Mouse (Mus musculus): ENCODE results near the gene Lurap1. TPM values are rescaled to one million over a fixed set of nuclear protein-coding genes. Genes with fewer than 3 reads are reported as not detected.
A peak's percentile ranks its signal among the peaks of the same experiment; 100 is the strongest.

Lurap1 gene
- 1.4 TPM for polyA plus RNA-seq (2012; fragmentation: generic; extraction: Trizol)
- long read RNA-seq, experiment 1, full-length matches to known transcripts, result 6 of 8 reads
- long read RNA-seq, experiment 1, partial matches to known transcripts, result 0 of 8 reads
- long read RNA-seq, experiment 1, other reads (novel, unspliced or antisense), result 2 of 8 reads
- long read RNA-seq, experiment 2, full-length matches to known transcripts, result 3 of 4 reads
- long read RNA-seq, experiment 2, partial matches to known transcripts, result 0 of 4 reads
- long read RNA-seq, experiment 2, other reads (novel, unspliced or antisense), result 1 of 4 reads

DNA sequence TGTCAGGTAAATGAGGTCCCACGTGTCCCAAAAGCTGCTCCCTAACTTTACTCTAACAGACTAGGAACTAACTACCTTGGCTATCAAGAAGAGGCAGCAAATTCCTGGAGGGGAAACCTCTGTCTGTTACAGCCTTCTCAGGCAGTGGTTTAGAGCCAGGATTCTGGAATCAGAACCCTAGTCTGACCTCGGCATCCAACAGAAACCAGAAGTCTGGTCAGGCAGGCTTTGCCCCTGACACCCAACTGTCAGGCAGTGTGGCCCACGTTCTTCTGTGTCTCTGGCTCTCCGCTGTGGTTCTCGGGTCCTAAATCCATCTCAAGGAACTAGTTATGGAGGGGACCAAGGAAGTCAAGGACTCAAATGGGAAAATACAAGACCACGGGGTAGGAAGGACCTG lies at the start of gene Lurap1:
TSS of gene Lurap1 (minus strand) at position 101 of the 400 bp plus-strand sequence.
- TF ChIP-seq USF1 (IDR thresholded peaks at IDR 0.05; ENCODE audit: low read depth) (no peak), CEBPB (IDR thresholded peaks at IDR 0.05; ENCODE audit: low read depth) (no peak), CTCF (IDR thresholded peaks at IDR 0.05; ENCODE audit: control insufficient read depth, insufficient read depth, insufficient read length) (no peak), MYOG (IDR thresholded peaks at IDR 0.05; ENCODE audit: control insufficient read depth, extremely low read depth, insufficient read length) (no peak), MAX (IDR thresholded peaks at IDR 0.05) (no peak), FOSL1 (IDR thresholded peaks at IDR 0.05; ENCODE audit: insufficient read depth, low read length, poor library complexity, severe bottlenecking) (no peak), MYOD1 (IDR thresholded peaks at IDR 0.05; ENCODE audit: control insufficient read depth, insufficient read length, low read depth) (no peak)
- peak within 1 kb of the TSS; percentile 99 for H3ac ChIP-seq (ENCODE audit: control insufficient read depth, insufficient read length, low read depth)
- H3K79me2 ChIP-seq (ENCODE audit: control insufficient read depth, insufficient read depth), result peaks cover 36% of the 10 kb centered on the region

DNA sequence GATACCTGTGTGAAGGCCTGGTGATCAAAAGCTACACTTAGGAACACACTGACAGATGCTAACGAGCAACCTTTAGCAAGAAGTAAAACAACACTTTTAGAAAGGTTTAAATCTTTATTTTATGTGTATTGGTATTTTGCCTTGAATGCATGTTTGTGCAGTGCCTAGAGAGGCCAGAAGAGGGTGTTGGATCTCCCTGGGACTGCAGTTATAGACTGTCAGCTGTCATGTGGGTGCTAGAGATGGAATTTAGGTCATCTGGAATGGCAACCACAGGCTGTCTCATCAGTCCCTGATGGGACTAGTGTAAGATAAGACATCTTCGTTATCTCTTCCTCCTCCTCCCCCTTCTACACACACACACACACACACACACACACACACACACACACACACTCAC lies 47.3 kb upstream of the Lurap1 start:
- H3K79me3 ChIP-seq (ENCODE audit: low read depth), result no peaks in the 10 kb centered on the region
- no peaks in the 10 kb centered on the region for H3K79me2 ChIP-seq (ENCODE audit: control insufficient read depth, insufficient read depth)
- no peak overlapping the region for H3K4me3 ChIP-seq (ENCODE audit: insufficient read depth, poor library complexity, severe bottlenecking)
- no peaks in the 10 kb centered on the region for H3K36me3 ChIP-seq (ENCODE audit: control insufficient read depth, insufficient read depth)
- TF ChIP-seq MYOG (IDR thresholded peaks at IDR 0.05; ENCODE audit: control insufficient read depth, extremely low read depth, insufficient read length) (no peak), MYOD1 (IDR thresholded peaks at IDR 0.05; ENCODE audit: control insufficient read depth, insufficient read length, low read depth) (peak; percentile 50)
- H3ac ChIP-seq (ENCODE audit: control insufficient read depth, insufficient read length, low read depth), result no peak overlapping the region
- H3K27me3 ChIP-seq (ENCODE audit: control insufficient read depth, insufficient read depth, insufficient read length), result no peaks in the 10 kb centered on the region

More for the DNA sequence above, at the start of gene Lurap1:
- H3K27me3 ChIP-seq (ENCODE audit: control insufficient read depth, insufficient read depth, insufficient read length), result no peaks in the 10 kb centered on the region
- peaks cover 43% of the 10 kb centered on the region for H3K36me3 ChIP-seq (ENCODE audit: control insufficient read depth, insufficient read depth)
- peak within 1 kb of the TSS; percentile 57 for H3K4me3 ChIP-seq (ENCODE audit: insufficient read depth, poor library complexity, severe bottlenecking)
- H3K79me3 ChIP-seq (ENCODE audit: low read depth), result peaks cover 13% of the 10 kb centered on the region

DNA sequence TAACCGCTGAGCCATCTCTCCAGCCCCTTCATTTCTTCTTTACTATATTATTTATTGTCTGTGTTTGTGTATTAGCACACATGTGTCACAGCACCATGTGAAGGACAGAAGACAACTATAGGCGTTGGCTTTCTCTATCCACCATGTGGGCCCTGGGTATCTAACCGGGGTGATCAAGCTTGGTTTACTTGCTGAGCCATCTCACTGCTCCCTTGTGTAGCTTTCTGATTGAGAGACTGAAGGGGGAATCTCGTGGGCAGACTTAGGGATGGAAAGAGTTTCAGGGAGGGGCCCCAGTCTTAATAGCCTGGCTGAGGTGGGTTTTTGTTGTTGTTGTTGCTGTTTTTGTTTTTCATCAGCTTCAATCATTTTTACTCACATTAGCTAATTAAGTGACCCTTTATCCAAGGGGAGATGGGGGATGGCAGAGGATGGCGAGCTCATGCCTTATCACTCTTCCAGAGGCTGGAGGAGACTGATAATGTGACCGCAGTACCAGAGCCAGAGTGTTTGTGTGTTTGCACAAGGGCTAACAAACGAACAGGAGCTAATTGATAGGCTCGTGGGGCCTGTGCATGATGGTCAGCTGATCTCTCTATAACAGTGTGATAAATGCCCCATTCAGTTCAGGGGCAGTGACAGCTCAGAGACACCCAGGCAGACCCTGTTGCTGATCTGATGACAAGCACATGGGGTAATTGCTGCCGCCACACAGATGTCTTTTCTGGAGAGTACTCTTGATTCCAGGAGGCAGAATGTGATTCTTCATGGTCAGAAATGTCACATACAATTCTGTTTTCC lies 42.6 kb upstream of the Lurap1 start:
- Histone ChIP-seq H3K36me3 (ENCODE audit: control insufficient read depth, insufficient read depth) (no peaks in the 10 kb centered on the region), H3K79me3 (ENCODE audit: low read depth) (no peaks in the 10 kb centered on the region), H3K4me3 (ENCODE audit: insufficient read depth, poor library complexity, severe bottlenecking) (no peak overlapping the region), H3K27me3 (ENCODE audit: control insufficient read depth, insufficient read depth, insufficient read length) (no peaks in the 10 kb centered on the region), H3K79me2 (ENCODE audit: control insufficient read depth, insufficient read depth) (no peaks in the 10 kb centered on the region), H3ac (ENCODE audit: control insufficient read depth, insufficient read length, low read depth) (no peak overlapping the region)
- no peak for TF ChIP-seq CEBPB (IDR thresholded peaks at IDR 0.05; ENCODE audit: low read depth)
- no peak for TF ChIP-seq MAX (IDR thresholded peaks at IDR 0.05)
- TF ChIP-seq MYOG (IDR thresholded peaks at IDR 0.05; ENCODE audit: control insufficient read depth, extremely low read depth, insufficient read length), result no peak
- no peak for TF ChIP-seq USF1 (IDR thresholded peaks at IDR 0.05; ENCODE audit: low read depth)
- no peak for TF ChIP-seq MYOD1 (IDR thresholded peaks at IDR 0.05; ENCODE audit: control insufficient read depth, insufficient read length, low read depth)
- no peak for TF ChIP-seq CTCF (IDR thresholded peaks at IDR 0.05; ENCODE audit: control insufficient read depth, insufficient read depth, insufficient read length)
- no peak for TF ChIP-seq FOSL1 (IDR thresholded peaks at IDR 0.05; ENCODE audit: insufficient read depth, low read length, poor library complexity, severe bottlenecking)

DNA sequence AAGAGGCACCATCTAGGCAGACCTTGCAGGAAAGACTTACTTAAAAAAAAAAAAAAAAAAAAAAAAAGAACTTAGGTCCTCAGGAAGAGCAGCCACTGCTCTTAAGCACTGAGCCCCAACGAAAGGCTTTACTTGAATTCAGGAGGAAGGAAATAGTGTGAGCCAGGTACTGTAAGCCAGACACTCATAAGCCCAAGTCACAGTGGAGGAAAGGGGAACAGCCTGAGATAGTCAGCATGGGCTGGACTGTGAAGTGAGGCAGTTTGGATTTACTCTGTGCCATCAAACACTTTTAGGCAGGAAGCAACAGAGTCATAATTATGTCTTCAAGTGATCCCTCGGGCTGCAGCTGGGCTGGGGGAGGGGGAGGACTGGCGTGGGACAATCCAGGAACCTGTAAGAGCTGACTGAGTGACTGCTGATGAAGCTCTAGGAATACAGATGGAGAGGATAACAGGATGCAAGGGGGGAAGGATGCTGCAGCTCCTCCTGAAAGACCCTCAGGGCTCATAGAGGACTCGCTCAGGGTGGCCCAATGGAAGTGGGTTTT lies 41.2 kb upstream of the Lurap1 start:
- Histone ChIP-seq H3K4me3 (ENCODE audit: insufficient read depth, poor library complexity, severe bottlenecking) (no peak overlapping the region), H3K79me2 (ENCODE audit: control insufficient read depth, insufficient read depth) (no peaks in the 10 kb centered on the region), H3K79me3 (ENCODE audit: low read depth) (no peaks in the 10 kb centered on the region), H3K27me3 (ENCODE audit: control insufficient read depth, insufficient read depth, insufficient read length) (no peaks in the 10 kb centered on the region), H3K36me3 (ENCODE audit: control insufficient read depth, insufficient read depth) (no peaks in the 10 kb centered on the region), H3ac (ENCODE audit: control insufficient read depth, insufficient read length, low read depth) (no peak overlapping the region)
- TF ChIP-seq CTCF (IDR thresholded peaks at IDR 0.05; ENCODE audit: control insufficient read depth, insufficient read depth, insufficient read length), result no peak
- TF ChIP-seq MYOD1 (IDR thresholded peaks at IDR 0.05; ENCODE audit: control insufficient read depth, insufficient read length, low read depth), result no peak
- no peak for TF ChIP-seq FOSL1 (IDR thresholded peaks at IDR 0.05; ENCODE audit: insufficient read depth, low read length, poor library complexity, severe bottlenecking)
- no peak for TF ChIP-seq CEBPB (IDR thresholded peaks at IDR 0.05; ENCODE audit: low read depth)
- TF ChIP-seq MYOG (IDR thresholded peaks at IDR 0.05; ENCODE audit: control insufficient read depth, extremely low read depth, insufficient read length), result no peak
- no peak for TF ChIP-seq USF1 (IDR thresholded peaks at IDR 0.05; ENCODE audit: low read depth)
- TF ChIP-seq MAX (IDR thresholded peaks at IDR 0.05), result no peak

DNA sequence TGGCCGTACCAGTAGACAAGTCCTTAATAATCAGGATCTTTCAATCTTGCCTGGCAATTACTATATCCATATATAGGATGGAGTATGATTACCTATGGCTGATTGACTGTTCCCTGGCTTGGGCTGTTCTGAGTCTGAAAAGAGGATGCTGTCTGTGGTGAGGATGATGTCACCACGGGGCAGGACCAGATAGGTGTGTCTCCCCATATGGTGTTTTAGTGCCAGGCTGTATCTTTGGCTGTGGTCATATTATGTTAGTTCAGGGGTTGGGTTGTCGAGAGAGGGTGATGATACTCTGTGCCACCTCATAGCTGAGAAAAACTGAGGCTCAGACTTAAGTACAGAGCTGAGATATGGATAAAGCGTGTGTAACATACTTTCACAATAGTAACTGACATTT lies 33.9 kb upstream of the Lurap1 start:
- Histone ChIP-seq H3K27me3 (ENCODE audit: control insufficient read depth, insufficient read depth, insufficient read length) (no peaks in the 10 kb centered on the region), H3ac (ENCODE audit: control insufficient read depth, insufficient read length, low read depth) (no peak overlapping the region), H3K79me3 (ENCODE audit: low read depth) (no peaks in the 10 kb centered on the region), H3K4me3 (ENCODE audit: insufficient read depth, poor library complexity, severe bottlenecking) (no peak overlapping the region), H3K79me2 (ENCODE audit: control insufficient read depth, insufficient read depth) (no peaks in the 10 kb centered on the region), H3K36me3 (ENCODE audit: control insufficient read depth, insufficient read depth) (no peaks in the 10 kb centered on the region)
- no peak for TF ChIP-seq MYOD1 (IDR thresholded peaks at IDR 0.05; ENCODE audit: control insufficient read depth, insufficient read length, low read depth)
